Mouse (Mus musculus) cortical plate, adult 2 months (tissue): Measurements from ENCODE around the gene Msi2.

Experiments
- CTCF ChIP-seq: fragments of 200-500 bp; IDR thresholded peaks from 2 replicates; pipeline ENCODE4 v1.5.1; 2011; ENCODE audit warnings: mild to moderate bottlenecking, control low read depth, low read length; ENCODE audit not compliant: insufficient read depth; ENCODE audit errors: extremely low read depth
- POLR2A ChIP-seq: fragments of 200-500 bp; IDR thresholded peaks from 2 replicates; pipeline ENCODE4 v1.6.1; 2011; ENCODE audit warnings: mild to moderate bottlenecking, low read length, control low read depth; ENCODE audit not compliant: insufficient read depth; ENCODE audit errors: extremely low read depth

- TF ChIP-seq CTCF (no peak), POLR2A (no peak)
Measured at GRCm38 (mm10) chr11:88608584-88608983, 109.7 kb downstream of the Msi2 start.
